Mouse (Mus musculus) lung, postnatal 36 days (tissue): Measurements from ENCODE around the gene Blm.

ENCODE experiments used
- DNase-seq: peaks from one replicate; pipeline ENCODE4 v3.0.0; 2022; ENCODE audit warnings: mixed read lengths

Blm gene

DNA sequence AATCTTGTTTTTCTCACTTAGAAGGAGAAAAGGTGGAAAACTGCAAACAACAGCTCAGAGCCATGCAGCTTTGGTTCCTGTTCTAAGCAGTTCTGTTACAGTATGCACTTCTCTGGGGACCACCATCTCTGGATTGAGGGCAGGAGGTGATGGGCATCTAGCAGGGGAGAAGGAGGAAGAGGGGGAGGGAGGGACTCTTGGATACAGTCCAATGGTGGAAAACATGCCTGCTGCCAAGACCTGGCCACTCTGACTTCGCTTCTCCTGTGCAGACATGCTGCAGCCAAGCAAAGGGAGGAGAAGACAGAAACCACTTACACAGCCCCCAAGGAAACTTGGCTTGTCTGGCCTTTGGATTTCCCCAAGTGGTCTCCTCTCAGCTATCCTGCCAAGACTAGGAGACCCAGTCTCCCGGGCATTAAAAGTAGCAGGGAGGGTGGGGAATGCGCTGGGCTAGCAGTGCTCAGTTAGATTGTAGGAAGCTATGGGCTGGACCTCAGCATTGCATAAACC, 77.0 kb downstream of the Blm start:
- no peak for DNase-seq

DNA sequence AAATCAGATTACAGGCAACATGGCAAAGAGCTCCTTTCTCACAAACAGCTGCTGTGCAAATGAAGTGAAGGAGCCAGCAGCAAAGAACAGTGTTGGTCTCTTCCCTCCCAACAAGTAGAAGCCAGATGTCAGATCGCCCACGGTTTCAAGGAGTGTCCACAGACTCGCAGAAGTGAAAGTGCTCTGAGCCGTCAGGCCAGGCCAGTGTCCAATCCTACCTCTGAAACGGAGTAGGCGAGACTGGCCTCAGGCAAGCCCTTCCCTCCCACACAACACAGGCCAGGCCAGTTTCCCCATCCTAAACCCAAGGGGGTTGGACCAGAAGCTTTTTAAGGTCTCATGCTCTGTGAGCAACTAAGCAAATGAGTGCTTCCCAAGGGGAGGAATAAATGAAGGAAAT, 77.7 kb downstream of the Blm start:
- peak; percentile 75 for DNase-seq

DNA sequence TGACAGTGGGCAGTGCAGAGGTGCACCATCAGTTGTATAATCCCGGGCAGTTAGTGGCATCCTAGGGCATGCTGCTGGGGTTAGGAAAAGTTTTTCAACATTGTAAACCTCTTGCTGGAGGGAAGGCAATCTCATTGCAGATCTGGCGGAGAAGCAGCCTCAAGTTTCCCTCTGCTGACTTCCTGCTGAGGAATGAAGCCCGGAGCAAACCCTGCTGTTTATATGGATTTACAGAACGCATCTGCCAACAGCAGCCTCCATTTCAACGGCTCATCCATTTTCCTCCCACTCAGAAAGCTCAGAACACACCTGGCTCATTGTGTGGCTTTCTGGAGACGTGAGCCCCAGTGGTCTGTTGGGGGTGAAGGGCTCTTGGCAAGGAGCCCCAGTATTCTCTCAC, 78.6 kb downstream of the Blm start:
- DNase-seq: no peak

DNA sequence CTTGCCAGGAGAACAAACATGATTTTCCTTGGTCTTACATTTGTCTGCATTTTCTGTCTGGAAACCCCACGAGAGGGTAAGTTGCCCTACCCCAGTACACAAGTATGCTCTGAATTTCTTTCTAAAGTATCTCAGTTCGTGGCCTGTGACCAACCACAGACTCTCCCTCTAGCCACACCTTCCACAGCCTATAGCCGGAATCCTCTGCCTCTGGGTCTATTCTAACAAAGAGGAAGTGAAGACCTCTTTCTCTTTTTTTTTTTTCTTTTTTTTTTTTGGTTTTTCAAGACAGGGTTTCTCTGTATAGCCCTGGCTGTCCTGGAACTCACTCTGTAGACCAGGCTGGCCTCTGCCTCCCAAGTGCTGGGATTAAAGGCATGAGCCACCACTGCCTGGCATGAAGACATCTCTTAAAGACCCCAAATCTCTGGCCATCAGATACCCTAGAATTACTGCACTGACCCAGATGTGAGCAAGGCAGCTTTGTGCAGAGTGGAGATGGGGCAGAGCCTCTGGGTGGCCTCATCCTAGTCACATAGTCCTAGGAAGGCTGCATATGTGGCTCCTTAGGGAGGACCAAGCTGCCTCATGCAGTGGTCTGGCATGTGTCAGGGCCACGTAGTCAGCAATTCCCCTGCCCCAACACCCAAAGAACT, 79.3 kb downstream of the Blm start:
- no peak for DNase-seq

DNA sequence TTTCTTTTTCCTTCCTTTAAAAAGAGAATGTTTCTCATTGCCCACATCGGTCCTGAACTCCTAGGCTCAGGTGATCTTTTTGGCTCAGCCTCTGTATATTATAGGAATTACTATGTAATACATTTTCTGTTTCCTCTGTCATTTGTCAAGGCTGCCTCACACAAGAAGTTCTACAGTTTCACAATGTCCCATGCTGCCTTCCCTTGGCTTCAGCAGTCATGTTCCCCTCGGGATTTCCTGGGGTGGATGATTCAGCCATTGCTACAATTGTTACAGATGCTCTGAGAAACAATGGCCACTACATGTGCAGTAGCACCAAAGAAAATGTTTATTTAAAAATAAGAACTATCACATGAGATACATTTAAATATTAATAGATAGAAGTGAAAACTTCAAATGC, 80.1 kb downstream of the Blm start:
- peak; percentile 26 for DNase-seq

DNA sequence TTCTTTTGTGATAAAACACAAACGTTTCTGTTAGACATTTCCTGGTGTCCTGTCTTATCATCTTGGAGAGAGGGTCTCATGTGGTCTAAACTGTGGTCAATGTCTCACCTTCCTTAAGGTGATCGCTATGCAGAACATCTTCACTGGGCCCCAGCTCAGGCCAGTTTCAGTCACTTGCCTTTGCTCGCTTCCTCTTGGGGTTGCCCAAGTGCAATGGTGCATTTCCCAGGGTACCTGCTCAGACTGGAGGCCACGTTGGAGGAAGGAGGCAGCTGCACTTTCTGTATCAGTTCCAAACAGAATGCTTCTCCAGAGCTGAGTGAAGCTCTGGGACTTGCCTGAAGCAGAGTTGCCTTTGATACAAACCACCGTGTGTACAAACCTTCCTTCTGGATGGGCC, 80.9 kb downstream of the Blm start:
- no peak for DNase-seq

DNA sequence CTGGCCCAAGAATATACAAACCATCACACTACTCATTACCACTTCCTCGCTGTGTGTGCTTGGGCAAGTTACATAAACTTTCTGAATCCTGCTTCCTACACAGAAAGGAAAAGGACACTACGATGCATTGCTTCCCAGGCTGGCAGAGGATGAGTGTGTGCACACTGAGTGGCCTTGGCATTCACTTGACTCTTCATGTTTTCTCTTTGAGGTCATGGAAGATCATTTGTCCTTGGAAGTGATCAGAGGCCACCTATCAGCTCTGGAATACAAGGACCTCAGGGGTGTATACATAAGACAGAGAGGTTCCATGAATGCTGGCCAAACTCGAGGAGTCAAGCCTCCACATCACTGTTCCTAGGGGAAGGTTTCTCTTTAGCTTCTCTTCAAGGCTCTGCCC, 81.8 kb downstream of the Blm start:
- DNase-seq: no peak

DNA sequence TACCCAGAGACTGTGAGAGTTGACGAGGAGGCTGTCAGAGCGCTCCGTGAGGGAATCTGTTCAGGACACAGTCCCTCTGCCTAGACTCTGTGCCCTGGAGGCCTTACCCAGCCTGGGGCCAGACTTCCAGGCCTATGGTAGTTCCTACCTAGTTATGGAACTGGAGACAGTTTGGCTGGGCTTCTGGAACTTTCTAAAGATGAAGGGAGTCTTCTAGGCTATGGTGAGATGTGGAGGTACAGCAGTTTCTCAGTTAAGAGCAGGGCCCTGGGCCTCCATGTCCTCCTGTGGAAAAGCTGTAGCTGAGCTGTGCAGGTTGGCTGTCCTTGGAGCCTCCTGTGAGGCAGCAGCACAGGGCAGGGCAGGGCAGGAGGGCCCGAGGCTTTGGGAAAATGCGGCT, 82.7 kb downstream of the Blm start:
- no peak for DNase-seq

DNA sequence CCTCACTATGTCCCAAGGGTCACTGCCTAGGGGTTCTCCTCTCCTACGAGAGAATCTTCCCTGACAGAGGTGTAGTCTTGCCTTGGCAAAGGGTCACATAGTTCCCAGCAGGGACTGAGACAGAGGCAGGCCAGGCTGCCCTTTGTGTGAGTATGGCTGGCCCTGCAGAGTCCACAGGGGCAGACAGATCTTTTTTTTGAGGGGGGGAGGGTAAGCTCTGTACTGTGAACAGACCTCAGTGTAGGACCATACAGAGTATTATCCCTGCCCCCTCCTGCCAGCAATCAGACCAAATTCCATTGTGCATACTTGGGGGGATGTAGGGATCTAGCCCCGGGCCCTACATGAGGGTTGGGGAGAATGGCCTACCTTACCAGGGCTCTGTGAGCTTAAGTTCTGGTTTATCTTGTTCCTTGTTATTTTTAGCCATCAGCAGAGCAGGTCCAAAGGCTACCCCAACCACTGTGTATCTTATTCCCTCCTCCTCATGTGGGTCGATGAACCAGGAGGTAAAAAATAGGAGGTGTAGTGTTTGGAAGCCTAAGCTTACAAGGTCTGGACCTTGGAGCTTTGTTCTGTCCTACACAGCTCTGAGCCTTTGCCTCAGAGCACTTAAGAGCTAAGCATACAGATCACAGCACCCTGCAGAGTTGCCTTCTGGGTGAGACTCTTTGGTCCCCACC, 83.2 kb downstream of the Blm start:
- DNase-seq: no peak

DNA sequence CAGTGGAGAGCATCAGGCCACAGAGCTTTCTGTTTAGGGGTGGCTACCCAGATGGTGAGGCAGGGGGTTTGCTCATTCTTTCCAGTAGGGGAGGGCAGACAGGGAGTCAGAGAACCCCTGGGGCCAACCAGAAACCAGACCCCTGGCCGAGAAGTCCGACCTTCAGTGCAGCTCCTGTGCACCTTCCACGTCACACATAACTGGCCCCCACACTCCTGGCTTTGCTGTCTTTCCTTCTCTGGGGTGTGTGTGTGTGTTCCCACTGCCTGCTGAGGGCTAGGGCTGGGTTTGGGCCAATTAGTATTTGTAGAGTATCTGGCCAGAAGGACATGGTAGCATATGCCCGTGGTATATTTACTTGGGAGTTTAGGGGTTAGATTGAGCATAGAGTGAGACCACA, 84.6 kb downstream of the Blm start:
- DNase-seq: no peak

DNA sequence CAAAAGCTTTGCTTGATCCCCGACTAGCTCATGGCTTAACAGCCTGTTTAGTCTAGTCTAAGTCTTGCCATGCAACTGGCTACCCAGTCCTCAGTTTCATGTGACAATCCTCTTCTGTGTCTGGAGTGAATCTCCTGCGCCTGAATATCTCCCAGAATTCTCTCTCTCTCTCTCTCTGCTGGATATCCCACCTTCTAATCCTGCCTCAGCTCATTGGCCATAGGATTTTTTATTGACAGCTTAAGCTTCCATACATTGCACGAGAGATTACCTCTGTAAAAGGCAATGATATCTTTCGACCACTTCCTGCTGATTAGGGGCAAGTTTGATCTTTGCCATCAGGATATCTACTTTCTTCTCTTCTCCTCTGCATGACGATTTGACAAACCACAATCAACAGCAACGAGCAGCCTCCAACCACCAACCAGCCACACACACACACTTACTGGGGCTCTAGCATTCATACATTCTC, 85.3 kb downstream of the Blm start:
- DNase-seq: no peak

DNA sequence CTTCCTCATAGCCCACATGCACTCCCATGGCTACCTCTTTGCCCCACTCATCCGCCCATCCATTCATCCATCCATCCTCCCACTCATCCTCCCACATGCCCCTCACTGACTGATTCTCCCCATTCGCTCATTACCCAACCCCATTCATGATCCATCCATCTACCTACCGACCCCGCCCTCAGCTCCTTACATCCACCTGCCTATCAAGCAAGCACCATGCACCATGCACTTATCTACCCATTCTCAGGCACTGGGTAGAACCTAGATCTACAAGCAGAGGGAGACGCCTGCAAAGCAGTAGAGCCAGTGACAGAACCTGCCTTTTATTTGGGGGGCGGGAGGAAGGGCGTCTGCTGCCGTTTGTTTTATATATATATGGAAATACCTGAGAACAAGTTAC, 87.6 kb downstream of the Blm start:
- DNase-seq: no peak

DNA sequence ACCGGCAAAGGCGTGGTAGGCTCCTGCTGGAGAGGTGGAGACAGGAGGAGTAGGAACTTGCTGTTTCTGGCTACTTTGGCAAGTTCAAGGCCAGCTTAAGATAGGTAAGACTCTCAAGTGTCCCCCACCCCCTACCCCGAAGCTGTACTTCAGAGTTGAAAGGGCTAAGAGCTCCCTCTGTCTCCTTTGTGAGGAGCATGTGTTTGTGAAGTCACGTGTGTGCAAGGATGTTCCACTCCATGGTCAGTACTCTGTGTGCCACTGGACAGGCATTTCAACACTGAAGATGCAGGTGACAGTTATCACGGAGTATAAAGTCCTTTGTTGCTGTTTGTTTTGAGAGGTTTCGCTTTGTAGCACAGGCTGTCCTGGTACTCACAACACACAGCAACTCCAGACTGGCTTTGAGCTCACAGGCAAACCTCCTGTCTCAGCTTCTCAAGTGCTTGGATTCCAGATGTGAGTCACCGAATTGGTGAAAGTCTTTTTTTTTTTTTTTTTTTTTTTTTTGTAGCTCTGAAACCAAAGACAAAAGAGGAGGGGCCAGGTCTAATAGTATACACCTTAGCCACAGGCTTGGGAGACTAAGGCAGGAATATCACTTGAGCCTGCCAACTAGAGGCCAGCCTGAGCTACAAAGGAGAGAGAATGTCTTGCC, 88.6 kb downstream of the Blm start:
- peak; percentile 41 for DNase-seq

DNA sequence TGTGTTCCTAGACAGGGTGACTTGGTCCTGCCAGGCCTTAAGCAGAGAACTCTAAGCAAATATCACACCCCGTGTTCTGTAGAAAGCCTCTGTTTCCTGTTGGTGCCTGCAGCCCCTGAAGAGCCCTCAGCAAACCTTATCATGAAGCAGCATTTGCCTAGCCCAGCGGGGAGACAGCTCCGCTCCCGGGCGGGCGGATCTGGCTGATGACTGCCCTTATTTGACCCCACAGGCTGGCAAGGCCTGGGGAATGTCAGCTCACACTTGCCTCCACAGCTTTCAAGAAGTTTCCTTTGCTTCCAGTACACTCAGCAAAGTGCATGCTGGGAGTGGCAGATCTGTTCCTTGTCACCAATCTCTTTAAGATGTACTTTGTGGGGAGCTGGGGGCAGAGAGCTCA, 89.4 kb downstream of the Blm start:
- DNase-seq: peak; percentile 79

DNA sequence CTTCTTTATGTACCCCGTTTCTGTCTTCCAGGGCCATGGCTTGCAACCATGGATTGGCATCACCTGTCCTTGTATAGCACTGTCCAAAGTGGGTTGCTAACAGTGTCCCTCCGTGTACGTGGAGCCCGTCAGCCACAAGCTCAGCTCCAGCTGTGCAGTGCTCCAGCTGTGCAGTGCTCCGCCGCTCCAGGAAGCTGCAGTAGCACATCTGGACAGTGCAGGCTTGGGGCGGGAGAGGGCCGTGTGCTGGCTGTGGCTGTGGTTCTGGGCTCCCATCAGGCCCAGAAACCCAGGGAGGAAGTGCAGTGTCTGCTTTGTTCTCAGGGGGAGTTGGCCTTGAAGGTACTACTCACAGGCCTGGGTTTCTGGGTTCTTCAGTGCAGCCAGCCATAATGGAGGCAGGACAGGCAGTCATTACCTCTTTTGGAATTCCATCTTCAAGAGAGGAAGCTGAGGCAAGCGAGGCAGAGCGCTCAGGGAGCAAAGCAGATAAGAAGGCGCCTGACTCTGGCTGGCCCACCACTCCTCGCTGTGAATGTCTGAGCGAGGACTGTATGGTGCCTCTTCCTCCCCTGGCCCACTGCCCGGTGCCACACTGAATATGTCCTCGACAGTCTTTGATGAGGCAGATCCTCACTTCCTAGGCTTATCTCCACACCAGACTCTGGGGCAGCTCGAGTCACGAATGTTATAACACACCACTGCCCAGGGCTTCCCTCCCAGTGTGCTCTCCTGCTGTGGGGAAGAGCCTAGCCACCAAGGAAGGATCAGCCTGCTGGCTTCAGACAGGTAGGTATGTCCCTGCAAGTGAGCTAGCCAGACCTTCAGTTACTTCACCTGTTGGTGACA, 90.3 kb downstream of the Blm start:
- DNase-seq: peak; percentile 51

DNA sequence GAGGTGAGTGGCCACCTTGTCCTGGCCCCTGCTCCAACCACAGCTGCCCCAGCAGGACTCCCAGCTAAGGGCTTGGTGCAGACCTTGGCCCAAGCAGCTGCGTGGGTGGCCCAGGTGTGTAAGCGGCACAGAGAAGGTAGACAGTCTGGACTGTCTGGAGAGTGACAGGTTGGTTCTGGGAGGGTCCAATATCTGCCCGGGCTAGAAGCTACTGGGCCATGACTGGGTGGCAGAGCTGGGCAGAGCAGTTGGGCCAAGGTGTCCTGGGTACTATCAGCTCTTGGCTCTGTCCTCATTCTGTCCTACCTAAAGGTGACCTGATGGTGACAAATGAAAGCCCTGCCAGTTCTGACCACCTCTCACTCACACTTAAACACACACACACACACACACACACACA, 91.8 kb downstream of the Blm start:
- no peak for DNase-seq

DNA sequence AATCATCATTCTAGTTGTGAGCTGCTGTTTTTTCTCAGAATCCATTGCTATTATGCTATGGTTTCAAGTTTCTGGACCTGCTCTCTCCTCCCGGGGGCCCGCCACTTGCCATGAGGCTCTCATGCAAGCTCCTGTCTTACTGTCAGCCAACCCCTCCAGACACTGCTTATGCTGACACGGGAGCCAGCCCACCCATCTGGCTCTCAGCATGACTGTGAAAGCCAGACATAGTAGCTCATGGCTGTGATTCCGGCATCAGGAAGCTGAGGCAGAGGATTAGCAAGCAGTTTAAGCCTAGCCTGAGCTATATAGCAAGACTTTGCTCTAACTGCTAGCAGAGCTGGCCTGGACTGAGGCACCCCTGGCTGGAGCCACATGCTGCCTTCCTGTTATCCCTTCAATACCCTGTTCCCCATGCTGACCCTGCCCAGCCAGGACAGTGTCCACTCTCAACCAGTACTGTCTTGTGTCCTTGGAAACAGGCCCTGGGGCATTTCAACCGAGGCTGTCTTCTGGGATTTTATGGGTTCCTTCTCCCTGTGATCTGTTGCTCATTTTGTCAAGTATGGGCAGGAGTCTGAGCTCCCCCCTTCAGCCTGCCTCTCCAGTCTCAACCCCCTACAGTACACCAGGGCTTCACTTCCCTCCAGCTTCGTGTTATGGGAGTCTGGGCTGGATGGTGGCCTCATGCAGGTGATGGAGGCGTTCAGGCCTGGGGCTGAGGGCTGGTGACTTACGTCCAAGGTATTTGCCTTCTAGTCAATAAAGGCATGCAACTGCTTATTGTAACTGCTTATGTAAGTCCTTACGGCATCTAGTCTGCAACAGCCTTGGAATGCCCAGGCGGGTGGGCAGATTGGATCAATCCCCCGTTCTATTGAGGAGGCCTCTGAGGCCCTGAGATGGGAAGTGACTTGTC, 92.7 kb downstream of the Blm start:
- DNase-seq: peak; percentile 45

DNA sequence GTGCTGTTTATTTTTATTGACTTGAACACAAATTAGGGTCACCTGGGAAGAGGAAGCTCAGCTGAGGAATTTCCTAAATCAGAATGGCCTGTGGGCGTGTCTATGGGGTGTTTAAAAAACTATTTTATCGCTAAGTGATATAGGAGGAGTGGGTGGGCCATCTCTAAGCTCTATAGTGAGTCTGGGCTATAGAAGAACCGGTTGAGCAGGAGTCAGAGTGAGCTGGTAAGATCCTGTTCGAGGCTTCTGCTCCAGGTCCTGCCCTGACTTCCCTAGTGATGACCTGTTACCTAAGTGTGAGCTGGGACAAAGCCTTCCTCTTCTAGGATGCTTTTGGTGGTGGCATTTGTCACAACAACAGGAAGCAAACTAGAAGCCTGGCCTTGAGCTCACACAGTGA, 94.2 kb downstream of the Blm start:
- peak; percentile 36 for DNase-seq

DNA sequence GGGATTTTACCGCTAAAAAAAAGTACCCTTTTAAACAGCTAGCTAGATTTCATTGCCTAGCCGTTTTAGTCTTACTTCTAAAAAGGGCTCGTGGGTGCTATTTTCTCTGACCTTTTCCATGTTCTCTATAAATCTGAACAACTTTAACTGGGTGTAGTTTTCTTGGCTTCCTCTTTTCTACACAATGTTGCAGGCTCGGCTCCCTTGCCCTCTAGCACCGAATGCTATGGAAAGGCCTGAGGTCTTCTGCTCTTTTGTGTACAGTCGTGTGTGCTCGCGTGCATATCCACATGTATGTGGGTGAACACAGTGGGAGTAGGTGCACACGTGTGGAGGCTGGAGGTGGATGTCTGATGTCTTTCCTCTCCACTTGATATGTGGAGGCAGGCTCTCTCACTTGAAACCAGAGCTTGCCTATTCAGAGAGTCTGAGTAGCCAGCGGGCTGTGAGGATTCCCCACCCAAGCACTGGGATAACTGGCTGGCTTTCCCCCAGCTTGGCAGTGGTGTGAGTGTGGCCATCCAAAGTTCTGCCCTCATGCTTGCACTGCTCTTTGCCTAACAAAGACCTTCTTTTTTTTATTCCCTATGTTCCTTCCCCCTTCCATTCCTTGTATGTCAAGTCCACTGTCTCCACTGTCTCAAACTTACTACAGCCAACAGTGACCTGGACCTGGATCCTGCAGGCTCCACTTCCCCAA, 95.0 kb downstream of the Blm start:
- peak; percentile 27 for DNase-seq

DNA sequence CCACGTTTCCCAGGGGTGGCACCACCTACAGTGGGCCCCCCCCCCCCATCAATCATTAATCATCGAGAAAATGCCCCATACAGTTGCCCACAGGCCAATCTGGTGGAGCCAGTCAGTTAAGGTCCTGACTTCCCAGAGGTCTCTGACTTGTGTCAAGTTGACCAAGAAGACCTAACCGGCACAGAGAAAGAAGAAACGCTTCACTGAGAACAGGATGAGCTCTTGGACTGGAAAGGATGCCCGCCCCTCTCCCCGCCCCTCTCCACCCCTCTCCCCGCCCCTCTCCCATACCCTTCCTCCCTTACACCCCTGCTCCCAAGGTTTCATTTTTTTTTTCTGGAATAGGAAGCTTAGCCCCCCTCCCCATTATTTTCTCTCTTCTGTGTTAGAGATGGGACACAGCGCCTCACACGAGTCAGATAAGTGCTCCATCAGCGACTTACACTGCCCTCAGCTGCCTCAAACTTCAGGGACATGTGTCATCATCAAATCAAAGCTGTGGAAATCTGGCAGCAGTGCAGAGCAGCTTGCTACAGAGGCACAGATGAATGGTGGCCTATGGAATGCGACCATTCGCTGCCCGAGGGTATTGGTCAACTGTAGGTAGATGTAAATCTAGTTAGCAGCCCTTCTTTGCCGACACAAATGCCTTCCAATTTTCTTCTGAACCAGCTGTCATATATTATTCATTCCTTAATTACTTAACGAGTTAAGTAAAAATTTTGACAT, 95.7 kb downstream of the Blm start:
- no peak for DNase-seq

DNA sequence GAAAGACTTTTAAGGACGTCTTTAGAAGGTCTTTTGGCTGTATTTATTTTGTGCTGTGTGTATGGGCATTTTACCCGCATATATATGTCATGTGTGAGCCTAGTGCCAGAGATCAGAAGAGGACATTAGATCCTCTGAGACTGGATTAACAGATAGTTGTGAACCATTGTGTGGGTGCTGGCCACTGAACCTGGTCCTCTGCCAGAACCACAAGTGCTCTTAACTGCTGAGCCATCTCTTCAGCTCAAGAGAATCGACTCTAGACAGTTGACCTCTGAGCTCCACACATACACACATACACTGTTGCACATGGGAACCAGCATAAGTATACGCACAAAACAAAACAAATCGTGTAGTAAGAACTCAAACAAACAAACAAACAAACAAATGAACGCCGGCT, 98.3 kb downstream of the Blm start:
- no peak for DNase-seq
